Mouse (Mus musculus): ENCODE data around the gene Paf1.

- TF ChIP-seq CTCF (IDR thresholded peaks at IDR 0.05; ENCODE audit: insufficient read depth, low read length), result no peak
- no peak for TF ChIP-seq POLR2A (IDR thresholded peaks at IDR 0.05; ENCODE audit: borderline replicate concordance, extremely low read depth, low read depth, low read length)
Measured at GRCm38 (mm10) chr7:28383606-28384005, 9.1 kb upstream of the Paf1 start.

All from lung, adult 2 months (tissue).